Mouse (Mus musculus) heart, adult 2 months (tissue): ENCODE data around the gene Alad.

ENCODE experiments used
- CTCF ChIP-seq: fragments of 200-600 bp; IDR thresholded peaks from 2 replicates; pipeline ENCODE4 v1.8.1; 2022; ENCODE audit warnings: antibody characterized with exemption, mild to moderate bottlenecking, moderate library complexity
- POLR2A ChIP-seq: fragments of 200-500 bp; IDR thresholded peaks from 2 replicates; pipeline ENCODE4 v1.6.1; 2011; ENCODE audit warnings: mild to moderate bottlenecking, low read depth, low read length, control low read depth; ENCODE audit not compliant: insufficient read depth

- TF ChIP-seq POLR2A (no peak), CTCF (no peak)
Observed at GRCm38 (mm10) chr4:62516579-62516978, 3.1 kb downstream of the Alad start.
